Mouse (Mus musculus) bone marrow, adult 2 months (tissue): ENCODE results near the gene Riox2.

Source experiments
- CTCF ChIP-seq: fragments of 200-500 bp; IDR thresholded peaks from 2 replicates; pipeline ENCODE4 v1.5.1; 2011; ENCODE audit warnings: low read length, control low read depth; ENCODE audit not compliant: control insufficient read depth, insufficient read depth
- POLR2A ChIP-seq: fragments of 200-500 bp; IDR thresholded peaks from 2 replicates; pipeline ENCODE4 v1.6.1; 2011; ENCODE audit warnings: low read depth, mild to moderate bottlenecking, control low read depth, low read length, borderline replicate concordance; ENCODE audit not compliant: control insufficient read depth

- no peak for TF ChIP-seq POLR2A
- no peak for TF ChIP-seq CTCF
These were observed 23.4 kb upstream of the Riox2 start for GRCm38 (mm10) chr16:59448181-59448580.
